29 mouse cellular contexts compared by ENCODE assay signal in the genomic region with DNA sequence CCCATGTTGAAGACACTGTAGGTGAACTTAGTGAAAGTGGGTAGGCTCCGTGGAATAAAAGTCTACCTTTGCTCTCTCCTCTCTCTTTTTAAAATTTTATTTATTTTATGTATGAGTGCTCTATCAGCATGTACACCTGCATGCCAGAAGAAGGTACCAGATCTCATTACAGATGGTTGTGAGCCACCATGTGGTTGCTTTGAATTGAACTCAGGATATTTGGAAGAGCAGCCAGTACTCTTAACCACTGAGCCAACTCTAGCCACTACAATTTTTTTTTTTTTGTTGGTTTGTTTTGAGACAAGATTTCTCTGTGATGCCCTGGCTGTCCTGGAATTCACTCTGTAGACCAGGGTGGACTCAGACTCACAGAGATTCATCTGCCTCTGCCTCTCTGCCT. TPM values are rescaled to one million over a fixed set of nuclear protein-coding genes. Genes with fewer than 3 reads are reported as not detected.
DNase-seq lines count a peak whose midpoint lies in the region; ATAC-seq and TF ChIP-seq lines count a peak whose summit lies in the region.
"Had no signal": no experiment of that assay in that cellular context is flagged by ENCODE, and none has a peak within 500 bp of the region (broad histone marks: within the 10 kb centered on the region; RNA-seq: fewer than 3 reads in every experiment).

No protein-coding gene starts in this region.

- H3K9me3 ChIP-seq in midbrain, embryonic 15.5 days, result no peaks in the 10 kb centered on the region
- H3K9me3 ChIP-seq: embryonic facial prominence, embryonic 12.5 days; heart, embryonic 13.5 days; hindbrain, embryonic 10.5 days; kidney, embryonic 15.5 days; limb, embryonic 10.5 days; limb, embryonic 15.5 days; neural tube, embryonic 13.5 days; stomach, embryonic 15.5 days had no signal

- no peaks in the 10 kb centered on the region for H3K36me3 ChIP-seq in midbrain, embryonic 15.5 days (replicated peaks)
- H3K36me3 ChIP-seq: embryonic facial prominence, embryonic 12.5 days; heart, embryonic 13.5 days; neural tube, embryonic 13.5 days; stomach, embryonic 15.5 days had no signal

- H3K4me3 ChIP-seq in layer of hippocampus, adult 2 months, result no peak overlapping the region
- no peak overlapping the region for H3K4me3 ChIP-seq in midbrain, embryonic 15.5 days
- H3K4me3 ChIP-seq: embryonic facial prominence, embryonic 12.5 days; heart, adult 2 months; heart, embryonic 13.5 days; hindbrain, embryonic 10.5 days; kidney, embryonic 15.5 days; limb, embryonic 10.5 days; limb, embryonic 15.5 days; neural tube, embryonic 13.5 days; stomach, embryonic 15.5 days had no signal

- no peaks in the 10 kb centered on the region for H3K27me3 ChIP-seq in midbrain, embryonic 15.5 days (replicated peaks)
- H3K27me3 ChIP-seq: CH12.LX; embryonic facial prominence, embryonic 12.5 days; heart, embryonic 13.5 days; kidney, embryonic 15.5 days; limb, embryonic 15.5 days; neural tube, embryonic 13.5 days; stomach, embryonic 15.5 days had no signal

- H3K9ac ChIP-seq in midbrain, embryonic 15.5 days, result no peak overlapping the region
- H3K9ac ChIP-seq: embryonic facial prominence, embryonic 12.5 days; heart, embryonic 13.5 days; kidney, embryonic 15.5 days; limb, embryonic 15.5 days; neural tube, embryonic 13.5 days; stomach, embryonic 15.5 days had no signal

- ATAC-seq in midbrain, embryonic 15.5 days (replicated peaks), result no peak
- ATAC-seq: forebrain, embryonic 14.5 days; hindbrain, embryonic 16.5 days had no signal

- peak overlapping the region; percentile 86 for H3K27ac ChIP-seq in layer of hippocampus, adult 2 months
- no peak overlapping the region for H3K27ac ChIP-seq in midbrain, embryonic 15.5 days
- H3K27ac ChIP-seq: embryonic facial prominence, embryonic 12.5 days; heart, adult 2 months; hindbrain, embryonic 10.5 days; kidney, embryonic 15.5 days; limb, embryonic 10.5 days; limb, embryonic 15.5 days; neural tube, embryonic 13.5 days; stomach, embryonic 15.5 days had no signal

- TF ChIP-seq CTCF in layer of hippocampus, adult 2 months (conservative IDR thresholded peaks at IDR 0.05), result no peak; the same call in 1 of the 2 replicates

- peak; percentile 44 for DNase-seq in cerebellum, adult 11 months
- no peak for DNase-seq in cerebellum, postnatal 4 days (ENCODE audit: low spot score in 2 of 2)
- DNase-seq in layer of hippocampus, adult 2 months (ENCODE audit: low spot score in 2 of 2), result peak in 1 of 2 experiments; percentile 35
- DNase-seq in layer of hippocampus, postnatal 10 days (ENCODE audit: low spot score in 2 of 2), result no peak
- DNase-seq in brain, adult 2 months (ENCODE audit: low read depth, low spot score), result peak; percentile 86
- DNase-seq in cerebellum, adult 9-11 months, result peak; percentile 78
- DNase-seq in adrenal gland, postnatal 4 days (ENCODE audit: low spot score in 2 of 2), result no peak
- DNase-seq: adrenal gland, adult 2 months; adrenal gland, postnatal 36 days; embryo, embryonic 11 days; heart, adult 2 months; heart, postnatal 10 days; kidney, adult 18-20 months; kidney, postnatal 25 days; lung, postnatal 36 days; thymus, postnatal 25 days had no signal

- H3K4me2 ChIP-seq in midbrain, embryonic 15.5 days, result no peak overlapping the region
- H3K4me2 ChIP-seq: embryonic facial prominence, embryonic 12.5 days; heart, embryonic 13.5 days; kidney, embryonic 15.5 days; limb, embryonic 15.5 days; midbrain, embryonic 11.5 days; neural tube, embryonic 13.5 days; stomach, embryonic 15.5 days had no signal

- 83% methylated on average over 1 of the region's 1 CpGs for WGBS in midbrain, embryonic 15.5 days

- peaks cover 8% of the 10 kb centered on the region for H3K4me1 ChIP-seq in midbrain, embryonic 15.5 days
- H3K4me1 ChIP-seq: hindbrain, embryonic 10.5 days; limb, embryonic 10.5 days had no signal

RNA-seq across cellular contexts. Expression of a gene that starts 23.1 kb away (rescaled TPM):
- total RNA-seq in layer of hippocampus, adult 2 months (2021), result 100 to 1,000 TPM; 145 to 147 TPM
- 100 to 1,000 TPM; 109 to 116 TPM for total RNA-seq in layer of hippocampus, postnatal 10 days (2021)
- 100 to 1,000 TPM in 1 of 2 experiments, 10 to 100 TPM in 1; 94.0 to 103 TPM for total RNA-seq in adrenal gland, postnatal 4 days (2021)
- polyA plus RNA-seq in midbrain, embryonic 15.5 days (2015; fragmentation: Nextera tagmentation; extraction: Ambion mirVana), result 123 and 129 TPM in 2 replicates

RNA-seq across cellular contexts. Expression of a gene that starts 58.7 kb away (rescaled TPM):
- total RNA-seq in layer of hippocampus, adult 2 months (2021), result 100 to 1,000 TPM; 224 to 255 TPM
- 100 to 1,000 TPM; 224 to 227 TPM for total RNA-seq in layer of hippocampus, postnatal 10 days (2021)
- total RNA-seq in adrenal gland, postnatal 4 days (2021), result 100 to 1,000 TPM; 354 to 392 TPM
- polyA plus RNA-seq in midbrain, embryonic 15.5 days (2015; fragmentation: Nextera tagmentation; extraction: Ambion mirVana), result 202 and 212 TPM in 2 replicates

RNA-seq across cellular contexts. Expression of a gene that starts 58.8 kb away (rescaled TPM):
- 10 to 100 TPM; 38.1 to 39.5 TPM for total RNA-seq in layer of hippocampus, adult 2 months (2021)
- total RNA-seq in layer of hippocampus, postnatal 10 days (2021), result 10 to 100 TPM; 30.9 to 34.9 TPM
- total RNA-seq in adrenal gland, postnatal 4 days (2021), result 10 to 100 TPM; 35.6 to 37.4 TPM
- 70.4 and 71.1 TPM in 2 replicates for polyA plus RNA-seq in midbrain, embryonic 15.5 days (2015; fragmentation: Nextera tagmentation; extraction: Ambion mirVana)

Comparison
In these comparisons a context has a peak if more than half of its experiments do, and no peak if none do; other contexts are left out.
1. DNase-seq: peak in cerebellum, adult 11 months (single experiment), brain, adult 2 months (single experiment) and cerebellum, adult 9-11 months (single experiment); none in cerebellum, postnatal 4 days (0 of 2), layer of hippocampus, postnatal 10 days (0 of 2) and adrenal gland, postnatal 4 days (0 of 2).